Mouse (Mus musculus) spleen, embryonic (tissue): ENCODE data around the gene Rft1.
"Not testable (repeated sequence)": the region's sequence is repeated elsewhere in the genome, so short reads cannot be mapped to it uniquely, and the experiment has no call there.

Source experiments
- CTCF ChIA-PET: fragments of 350-600 bp; sonication (Branson Sonifier 250); formaldehyde crosslinking; loops from one replicate; lab custom pipeline; 2022; lab: Charles Lee

Rft1 gene

DNA sequence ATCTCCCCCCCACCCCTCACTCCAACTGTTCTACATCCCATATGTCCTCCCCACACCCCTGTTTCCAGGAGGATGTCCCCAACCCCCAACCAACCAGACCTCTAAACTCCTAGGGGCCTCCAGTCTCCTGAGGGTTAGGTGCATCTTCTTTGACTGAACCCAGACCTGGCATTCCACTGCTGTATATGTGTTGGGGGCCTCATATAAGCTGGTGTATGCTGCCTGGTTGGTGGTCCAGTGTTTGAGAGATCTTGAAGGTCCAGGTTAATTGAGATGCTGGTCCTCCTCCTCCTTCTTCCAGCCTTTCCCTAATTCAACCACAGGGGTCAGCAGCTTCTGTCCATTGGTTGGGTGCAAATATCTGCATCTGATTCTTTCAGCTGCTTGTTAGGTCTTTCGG is 64.5 kb downstream of the Rft1 start:
- CTCF ChIA-PET, result not testable (repeated sequence)

DNA sequence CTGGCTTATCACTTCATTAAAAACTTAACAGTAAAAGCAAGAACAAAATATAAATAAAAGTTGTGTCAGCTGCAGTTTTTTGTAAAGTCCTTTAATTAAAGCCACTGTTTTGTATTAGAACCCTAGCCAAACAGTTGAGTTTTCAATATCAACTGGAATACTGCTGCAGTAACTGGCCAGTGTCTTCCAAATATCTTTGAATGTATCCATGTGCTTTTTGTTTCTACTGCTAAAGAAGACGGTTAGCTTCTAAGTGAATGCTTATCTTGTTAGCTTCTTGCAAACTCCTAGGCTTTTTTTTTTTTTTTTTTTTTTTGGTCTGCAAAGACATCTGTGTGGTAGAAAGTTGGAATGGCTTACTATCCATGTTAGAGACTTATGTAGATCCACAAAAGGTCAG is 65.4 kb downstream of the Rft1 start:
- CTCF ChIA-PET, result interaction anchor here (0.6 to 0.7 kb wide), 2 partner anchors 31 to 282 kb away, joined by 3 to 11 read pairs; no protein-coding TSS in a partner anchor

DNA sequence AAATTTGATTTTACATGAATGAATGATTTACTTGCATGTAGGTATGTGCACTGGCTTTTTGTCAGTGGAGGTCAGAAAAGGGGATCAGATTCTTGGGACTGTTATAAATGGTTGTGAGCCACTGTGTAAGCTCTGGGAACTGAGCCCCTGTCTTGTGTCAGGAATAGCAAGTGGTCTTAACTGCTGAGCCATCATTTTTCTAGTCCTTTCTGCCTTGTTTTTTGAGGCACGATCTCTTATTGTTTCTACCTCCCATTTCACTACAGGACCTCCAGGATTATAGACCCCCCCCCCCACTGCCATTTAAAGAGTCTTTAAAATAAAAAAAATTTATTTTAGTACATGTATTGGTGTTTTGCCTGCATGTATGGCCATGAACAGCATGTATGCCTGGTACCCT is 67.7 kb downstream of the Rft1 start:
- CTCF ChIA-PET, result interaction anchor here (0.7 kb wide), 1 partner anchor 36 kb away, joined by 5 read pairs; no protein-coding TSS in a partner anchor

DNA sequence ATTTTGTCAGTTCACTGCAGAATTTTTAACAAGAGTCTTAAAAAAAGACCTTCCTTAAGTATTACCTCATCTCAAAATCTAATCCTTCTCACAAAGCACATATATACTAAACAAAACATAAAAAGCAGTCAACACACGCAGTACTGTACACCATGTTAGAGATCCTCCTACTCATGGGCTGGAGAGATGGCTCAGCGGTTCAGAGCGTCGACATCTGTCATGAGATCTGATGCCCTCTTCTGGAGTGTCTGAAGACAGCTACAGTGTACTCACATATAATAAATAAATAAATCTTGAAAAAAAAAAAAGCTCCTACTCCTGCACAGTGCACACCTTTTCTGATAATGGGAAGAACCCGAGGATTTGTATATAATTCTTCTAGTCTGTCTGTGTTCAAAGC is 68.2 kb downstream of the Rft1 start:
- CTCF ChIA-PET, result no interaction called here

DNA sequence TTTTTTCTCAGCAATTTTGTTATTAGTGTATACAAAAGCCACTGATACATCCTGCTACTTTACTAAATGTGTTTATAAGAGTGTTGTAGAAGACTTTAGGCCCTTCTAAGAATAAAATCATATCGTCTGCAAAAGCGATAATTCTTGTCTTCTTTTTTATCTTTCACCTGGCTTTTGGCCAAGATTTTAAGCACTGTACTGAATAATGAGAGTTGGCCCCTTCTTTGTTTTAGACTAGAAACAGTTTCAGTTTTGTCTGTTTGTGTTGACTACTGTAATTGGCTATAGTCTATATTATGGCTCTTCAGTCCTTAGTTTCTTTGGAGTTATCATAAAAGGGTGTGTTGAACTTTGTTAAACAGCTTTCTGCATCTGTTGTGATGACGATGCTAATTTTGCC is 77.7 kb downstream of the Rft1 start:
- CTCF ChIA-PET, result no interaction called here

DNA sequence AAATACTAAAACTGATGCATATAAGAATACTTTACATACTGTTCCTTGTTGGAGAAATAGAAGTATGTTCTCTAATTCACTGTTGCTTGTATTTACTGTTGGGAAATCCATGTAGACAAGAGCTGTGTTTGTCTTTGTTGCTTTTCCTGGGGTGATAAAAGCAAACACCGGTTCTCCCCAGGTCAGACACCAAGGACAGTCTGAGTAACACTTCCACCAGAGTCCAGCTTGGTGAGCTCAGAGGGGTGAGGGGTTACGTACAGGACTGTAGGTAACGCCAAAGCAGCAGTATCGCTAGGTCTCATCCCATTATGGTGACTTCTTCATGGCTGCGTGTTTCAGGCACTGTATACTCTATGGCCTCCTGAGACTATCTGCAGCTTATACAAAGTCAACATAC is 80.5 kb downstream of the Rft1 start:
- CTCF ChIA-PET, result no interaction called here

DNA sequence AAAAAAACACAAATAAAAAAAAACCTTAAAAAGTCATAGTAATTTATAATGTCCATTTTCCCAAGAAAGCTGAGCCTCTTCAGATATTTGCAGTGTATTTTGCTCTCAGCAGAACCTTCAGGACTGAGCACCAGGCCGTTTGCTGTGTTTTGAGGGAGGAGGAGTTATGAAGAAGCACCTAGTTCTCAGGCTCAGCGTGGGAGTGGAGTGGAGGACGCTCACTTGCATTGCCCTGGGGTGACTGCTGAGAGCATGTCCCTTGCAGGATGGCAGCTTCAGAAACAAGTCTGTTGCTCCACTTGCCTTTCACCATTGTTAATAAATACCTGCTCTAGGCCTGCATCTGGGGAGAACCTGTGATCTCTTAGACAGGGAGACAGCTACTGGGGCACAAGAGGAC is 81.7 kb downstream of the Rft1 start:
- CTCF ChIA-PET, result no interaction called here

DNA sequence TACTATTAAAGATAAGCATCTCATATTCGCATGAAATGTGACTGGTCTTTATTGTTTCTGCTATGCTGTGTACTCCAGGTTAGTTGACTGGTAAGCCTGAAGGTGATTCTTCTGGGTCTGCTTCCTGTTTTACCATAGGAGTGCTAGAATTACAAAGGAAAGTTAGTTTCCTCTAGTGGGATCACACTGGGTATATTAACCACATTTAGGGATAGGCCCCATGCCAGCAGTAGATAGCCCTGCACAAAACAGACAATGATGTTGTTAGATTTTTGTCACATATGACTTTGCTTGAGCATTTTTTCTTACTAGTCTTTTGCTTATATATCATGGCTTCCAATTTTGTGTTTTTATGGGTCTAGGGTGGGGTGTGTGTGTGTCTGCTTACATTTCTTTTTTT is 82.3 kb downstream of the Rft1 start:
- CTCF ChIA-PET, result no interaction called here
